Mouse (Mus musculus) intestine, postnatal 0 days (tissue): ENCODE results near the gene Pde11a. TPM values are rescaled to one million over a fixed set of nuclear protein-coding genes. Genes with fewer than 3 reads are reported as not detected.
A peak's percentile ranks its signal among the peaks of the same experiment; 100 is the strongest.

ENCODE experiments used
- ATAC-seq: fragments of 200-750 bp; cut with Nextera tagmentation; 2 replicates; pipeline ENCODE4 v1.8.0; 2017; ENCODE audit warnings: mild to moderate bottlenecking, moderate TSS enrichment, moderate library complexity
- H3K27ac ChIP-seq: fragments of 300-500 bp; sonication (generic); 2 replicates; pipeline ENCODE4 v1.5.1; 2014; ENCODE audit warnings: mild to moderate bottlenecking, low read depth, low read length, moderate library complexity
- H3K27me3 ChIP-seq: fragments of 300-500 bp; sonication (generic); replicated peaks from 2 replicates; pipeline ENCODE4 v1.6.1; 2014; ENCODE audit warnings: low read length, mixed read lengths; ENCODE audit not compliant: control insufficient read depth, insufficient read depth
- H3K36me3 ChIP-seq: fragments of 300-500 bp; sonication (generic); 2 replicates; pipeline ENCODE4 v1.6.1; 2014; ENCODE audit warnings: mild to moderate bottlenecking, moderate library complexity; ENCODE audit not compliant: control insufficient read depth, insufficient read depth
- H3K4me1 ChIP-seq: fragments of 300-500 bp; sonication (generic); replicated peaks from 2 replicates; pipeline ENCODE4 v1.6.1; 2014; ENCODE audit warnings: antibody characterized with exemption, low read length, mixed read lengths; ENCODE audit not compliant: control insufficient read depth, insufficient read depth
- H3K4me2 ChIP-seq: fragments of 300-500 bp; sonication (generic); replicated peaks from 2 replicates; pipeline ENCODE4 v1.6.1; 2014; ENCODE audit warnings: low read depth, mild to moderate bottlenecking, moderate library complexity
- H3K4me3 ChIP-seq: fragments of 300-500 bp; sonication (generic); 2 replicates; pipeline ENCODE4 v1.5.1; 2014; ENCODE audit warnings: low read depth, low read length
- H3K9ac ChIP-seq: fragments of 300-500 bp; sonication (generic); 2 replicates; pipeline ENCODE4 v1.6.1; 2014; ENCODE audit warnings: mild to moderate bottlenecking, low read depth, low read length
- H3K9me3 ChIP-seq: fragments of 300-500 bp; sonication (generic); 2 replicates; pipeline ENCODE4 v1.6.1; 2016; ENCODE audit warnings: mixed run types; ENCODE audit not compliant: control insufficient read depth
- CTCF ChIP-seq: sonication (generic); IDR thresholded peaks from 2 replicates; pipeline ENCODE4 v1.5.1; 2016; ENCODE audit warnings: low read depth, mild to moderate bottlenecking, control low read depth, antibody characterized with exemption, moderate library complexity
- WGBS: fragments of 180-500 bp; shearing (Covaris S2); extraction: QIAGEN DNeasy Blood & Tissue Kit; methylation state at CpG from one replicate; pipeline ENCODE4 v1.1.7; 2014; 5-methylcytosine and 5-hydroxymethylcytosine counted together
- polyA plus RNA-seq: library from polyadenylated mRNA; unstranded; fragments of >200 nt; fragmentation: Nextera tagmentation; extraction: Ambion mirVana; gene quantifications from 2 replicates; pipeline ENCODE4 v1.2.1, GENCODE M21; 2015

Pde11a gene
- polyA plus RNA-seq, 1 experiment from 2014 or later, result 0.17 TPM

GRCm38 (mm10) chr2:76073079-76073478 is 265.5 kb downstream of the Pde11a start:
- no peak for TF ChIP-seq CTCF
- H3K4me3 ChIP-seq, result no peak overlapping the region
- WGBS, result 53% methylated on average over 6 of the region's 6 CpGs
- H3K4me1 ChIP-seq, result 0 out of 2 replicates have a peak, but pooled peaks cover 4% of the 10 kb centered on the region
- no peak overlapping the region for H3K4me2 ChIP-seq
- no peaks in the 10 kb centered on the region for H3K9me3 ChIP-seq
- H3K27me3 ChIP-seq, result no peaks in the 10 kb centered on the region
- H3K27ac ChIP-seq, result no peak overlapping the region
- no peak for ATAC-seq
- H3K9ac ChIP-seq, result no peak overlapping the region
- H3K36me3 ChIP-seq, result no peaks in the 10 kb centered on the region

- Histone ChIP-seq H3K4me2 (peak overlapping the region; percentile 63), H3K9me3 (no peaks in the 10 kb centered on the region), H3K4me1 (0 out of 2 replicates have a peak, but pooled peaks cover 4% of the 10 kb centered on the region), H3K4me3 (peak overlapping the region; percentile 32), H3K27me3 (no peaks in the 10 kb centered on the region), H3K36me3 (no peaks in the 10 kb centered on the region), H3K27ac (0 out of 2 replicates have a peak overlapping the region, but pooled peaks have one; percentile 10), H3K9ac (no peak overlapping the region)
- peak; percentile 74 for TF ChIP-seq CTCF
- ATAC-seq, result peak; percentile 82
- 3% methylated on average over 19 of the region's 19 CpGs for WGBS
These were observed 267.9 kb downstream of the Pde11a start for GRCm38 (mm10) chr2:76070432-76071306.

DNA sequence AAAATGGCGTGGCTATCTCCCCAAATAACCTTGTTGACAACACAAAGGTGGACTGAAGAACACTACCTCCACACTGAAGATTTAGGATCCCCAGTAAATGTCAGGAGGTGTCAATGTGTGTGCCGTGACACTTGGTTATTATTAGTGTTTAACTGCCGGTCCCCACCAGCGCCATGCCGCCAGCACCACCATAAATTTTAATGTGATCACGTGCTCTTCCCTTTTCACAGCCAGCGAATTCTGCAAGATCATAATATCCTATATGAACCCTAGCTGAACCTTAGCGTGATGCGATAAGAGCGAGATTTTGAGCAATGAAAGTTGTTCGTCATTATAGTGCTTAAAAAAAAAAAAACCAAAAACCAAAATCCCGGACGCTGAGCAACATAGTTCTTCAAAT is 269.3 kb downstream of the Pde11a start:
- ATAC-seq, result no peak
- Histone ChIP-seq H3K4me2 (peak overlapping the region; percentile 63), H3K9ac (no peak overlapping the region), H3K4me3 (no peak overlapping the region), H3K27me3 (no peaks in the 10 kb centered on the region), H3K27ac (no peak overlapping the region), H3K36me3 (no peaks in the 10 kb centered on the region), H3K9me3 (no peaks in the 10 kb centered on the region), H3K4me1 (0 out of 2 replicates have a peak, but pooled peaks cover 4% of the 10 kb centered on the region)
- TF ChIP-seq CTCF, result no peak
- 26% methylated on average over 13 of the region's 13 CpGs for WGBS

GRCm38 (mm10) chr2:76068155-76068554 is 270.4 kb downstream of the Pde11a start:
- Histone ChIP-seq H3K27ac (no peak overlapping the region), H3K4me1 (0 out of 2 replicates have a peak, but pooled peaks cover 4% of the 10 kb centered on the region), H3K36me3 (no peaks in the 10 kb centered on the region), H3K9me3 (no peaks in the 10 kb centered on the region), H3K4me3 (no peak overlapping the region), H3K9ac (no peak overlapping the region), H3K4me2 (no peak overlapping the region), H3K27me3 (no peaks in the 10 kb centered on the region)
- WGBS, result 72% methylated on average over 10 of the region's 10 CpGs
- ATAC-seq, result no peak
- no peak for TF ChIP-seq CTCF

DNA sequence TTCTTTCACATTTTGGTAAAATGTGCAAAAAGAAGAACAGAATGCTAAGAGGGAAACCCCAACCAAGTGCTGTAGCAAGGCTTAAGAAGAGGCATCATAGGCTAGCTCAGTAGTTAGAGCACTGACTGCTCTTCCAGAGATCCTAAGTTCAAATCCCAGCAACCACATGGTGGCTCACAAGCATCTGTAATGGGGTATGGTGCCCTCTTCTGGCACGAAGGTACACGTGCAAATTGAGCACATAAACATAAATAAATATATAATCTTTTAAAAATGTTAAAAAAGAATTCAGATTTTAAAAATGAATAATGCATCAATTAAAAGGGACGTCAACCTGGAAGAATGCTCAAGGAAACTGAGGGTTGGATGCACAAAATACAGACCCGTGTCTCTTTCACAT is 271.4 kb downstream of the Pde11a start:
- no peaks in the 10 kb centered on the region for H3K9me3 ChIP-seq
- no peak for ATAC-seq
- no peak overlapping the region for H3K4me2 ChIP-seq
- H3K27ac ChIP-seq, result no peak overlapping the region
- peak; percentile 66 for TF ChIP-seq CTCF
- WGBS, result 68% methylated on average over 4 of the region's 4 CpGs
- no peak overlapping the region for H3K9ac ChIP-seq
- no peaks in the 10 kb centered on the region for H3K27me3 ChIP-seq
- H3K36me3 ChIP-seq, result no peaks in the 10 kb centered on the region
- H3K4me3 ChIP-seq, result no peak overlapping the region
- 0 out of 2 replicates have a peak, but pooled peaks cover 4% of the 10 kb centered on the region for H3K4me1 ChIP-seq

DNA sequence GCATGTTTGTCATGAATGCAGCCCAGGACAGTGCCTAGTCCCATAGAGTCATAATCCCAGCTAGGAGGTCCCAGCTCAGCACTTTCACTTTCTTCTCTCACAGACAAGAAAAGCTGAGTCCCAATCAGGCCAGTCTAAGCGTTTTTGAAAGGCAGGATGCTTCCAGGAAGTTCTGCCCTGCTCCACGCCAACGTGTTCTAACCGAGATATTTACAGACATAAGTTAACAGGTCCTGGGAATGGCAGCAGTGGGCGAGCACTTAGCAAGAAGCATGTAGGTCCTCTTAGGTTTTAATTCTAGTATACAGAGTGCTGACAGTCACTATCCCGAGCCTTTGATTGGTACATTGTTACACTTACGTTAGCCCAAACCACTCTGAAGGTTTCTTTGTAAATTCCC is 273.3 kb downstream of the Pde11a start:
- no peaks in the 10 kb centered on the region for H3K27me3 ChIP-seq
- H3K4me1 ChIP-seq, result 0 out of 2 replicates have a peak, but pooled peaks cover 4% of the 10 kb centered on the region
- ATAC-seq, result no peak
- H3K36me3 ChIP-seq, result no peaks in the 10 kb centered on the region
- no peaks in the 10 kb centered on the region for H3K9me3 ChIP-seq
- no peak overlapping the region for H3K9ac ChIP-seq
- H3K27ac ChIP-seq, result no peak overlapping the region; the same call in 1 of the 2 replicates
- no peak for TF ChIP-seq CTCF
- no peak overlapping the region for H3K4me3 ChIP-seq
- 37% methylated on average over 7 of the region's 7 CpGs for WGBS
- H3K4me2 ChIP-seq, result no peak overlapping the region
